Mouse (Mus musculus): ENCODE measurements around the gene Nubp1. TPM values are rescaled to one million over a fixed set of nuclear protein-coding genes. Genes with fewer than 3 reads are reported as not detected.

Gene Nubp1
- polyA plus RNA-seq, 1 experiment from 2014 or later: 49.0 TPM

DNA sequence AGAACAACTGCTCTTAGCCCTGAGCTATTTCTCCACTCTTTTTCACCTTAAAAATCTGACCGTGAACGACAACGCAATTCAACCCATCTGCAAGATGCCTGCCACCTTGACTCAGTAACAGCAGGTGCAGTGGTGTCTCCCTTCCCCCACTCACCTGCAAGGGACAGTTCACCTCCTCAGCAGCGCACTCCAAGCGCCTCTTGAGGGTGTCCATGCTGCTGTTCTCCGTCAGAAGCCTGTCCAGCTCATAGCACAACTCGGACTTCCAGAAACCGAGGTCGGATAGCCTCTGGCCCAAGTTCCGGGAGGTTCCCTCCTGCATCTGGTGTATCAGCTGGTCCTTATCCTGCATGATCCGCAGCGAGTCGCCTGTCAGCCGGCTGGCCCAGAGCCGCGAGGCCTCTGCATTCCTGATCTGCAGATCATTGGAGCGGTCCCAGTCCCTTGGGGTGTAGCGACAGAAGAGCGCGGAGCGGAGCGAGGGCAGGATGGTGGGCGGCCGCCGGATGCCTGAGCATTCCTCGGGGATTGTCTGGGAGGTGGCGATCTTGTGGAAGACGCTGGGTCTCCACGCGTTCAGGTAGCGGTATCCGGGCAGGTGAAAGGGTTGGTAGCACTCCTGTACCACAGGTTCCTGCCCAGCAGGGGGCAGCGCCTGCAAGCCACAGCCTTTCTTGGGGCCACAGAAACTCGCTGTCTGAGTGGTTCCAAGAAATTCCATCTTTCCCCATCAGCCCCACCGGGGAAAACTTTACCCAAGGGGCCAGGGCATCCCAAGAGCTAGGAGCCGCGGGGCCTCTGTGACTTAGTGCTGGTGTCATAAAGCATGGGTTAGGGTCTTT, 16.8 kb upstream of the Nubp1 start, which contains the start of gene Tekt5:
Gene Tekt5, minus strand, starts transcription at position 792 of the 842 bp plus-strand sequence.
- Histone ChIP-seq H3K36me3 (ENCODE audit: control insufficient read depth, insufficient read depth, low read length) (no peaks in the 10 kb centered on the region), H3K4me2 (ENCODE audit: low read length) (peak within 1 kb of the TSS; percentile 57), H3K4me3 (replicated peaks; ENCODE audit: low read depth, low read length) (peak within 1 kb of the TSS; percentile 34), H3K27ac (replicated peaks; ENCODE audit: low read depth, low read length) (no peak within 1 kb of the TSS), H3K4me1 (ENCODE audit: control insufficient read depth, insufficient read depth, low read length) (no peaks in the 10 kb centered on the region), H3K9me3 (ENCODE audit: control insufficient read depth, low read length) (no peaks in the 10 kb centered on the region), H3K9ac (replicated peaks; ENCODE audit: low read length) (no peak within 1 kb of the TSS; the same call in 1 of the 2 replicates), H3K27me3 (ENCODE audit: control insufficient read depth, insufficient read depth, low read length) (peaks cover 2% of the 10 kb centered on the region; the same call in 1 of the 2 replicates)
- DNase-seq (peak; percentile 69), ATAC-seq (ENCODE audit: low FRiP score, low TSS enrichment) (no peak)
- 9% methylated on average over 37 of the region's 37 CpGs for WGBS

DNA sequence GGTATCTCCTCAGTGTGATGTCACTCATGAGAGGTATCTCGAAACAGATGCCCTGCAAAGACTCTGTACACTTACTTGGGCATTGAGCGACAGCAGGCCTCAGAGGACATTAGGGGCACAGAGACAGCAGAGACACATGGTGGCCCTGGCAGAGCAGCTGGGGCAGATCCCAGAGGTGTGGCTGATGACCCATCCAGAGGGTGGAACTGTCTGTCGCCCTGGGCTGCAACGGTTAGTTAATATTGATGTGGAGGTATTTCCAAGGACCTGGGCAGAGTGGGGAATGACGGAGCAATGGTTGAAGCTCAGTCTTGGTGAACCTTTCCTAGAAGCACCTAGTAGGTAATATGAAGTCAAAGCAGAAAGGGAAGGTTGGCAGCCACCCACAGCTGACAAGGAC, 13.0 kb upstream of the Nubp1 start:
- Histone ChIP-seq H3K27ac (replicated peaks; ENCODE audit: low read depth, low read length) (no peak overlapping the region), H3K9me3 (ENCODE audit: control insufficient read depth, low read length) (no peaks in the 10 kb centered on the region), H3K4me2 (ENCODE audit: low read length) (no peak overlapping the region), H3K36me3 (ENCODE audit: control insufficient read depth, insufficient read depth, low read length) (no peaks in the 10 kb centered on the region), H3K9ac (replicated peaks; ENCODE audit: low read length) (no peak overlapping the region), H3K4me3 (replicated peaks; ENCODE audit: low read depth, low read length) (no peak overlapping the region), H3K4me1 (ENCODE audit: control insufficient read depth, insufficient read depth, low read length) (no peaks in the 10 kb centered on the region), H3K27me3 (ENCODE audit: control insufficient read depth, insufficient read depth, low read length) (peaks cover 2% of the 10 kb centered on the region; the same call in 1 of the 2 replicates)
- no peak for DNase-seq
- no peak for ATAC-seq (ENCODE audit: low FRiP score, low TSS enrichment)
- WGBS: 73% methylated on average over 5 of the region's 5 CpGs

DNA sequence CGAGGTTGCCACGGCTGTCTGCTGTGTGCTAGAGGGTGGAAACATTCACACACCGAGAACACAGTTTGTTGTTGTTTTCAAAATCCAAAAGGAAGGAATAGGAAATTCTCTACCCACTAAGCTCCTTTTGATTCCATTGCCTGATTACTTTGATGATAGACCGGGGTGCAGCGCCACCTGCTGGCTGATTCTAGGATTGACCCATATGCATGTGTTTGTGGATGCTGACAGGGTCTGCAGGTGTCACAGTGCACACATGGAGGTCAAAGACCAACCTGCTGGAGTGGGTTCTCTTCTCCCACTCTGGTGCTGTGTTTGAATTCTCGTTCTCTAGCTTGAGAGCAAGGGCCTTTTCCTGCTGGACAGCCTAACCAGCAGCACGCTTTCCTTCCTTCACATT, 12.6 kb upstream of the Nubp1 start:
- Histone ChIP-seq H3K36me3 (ENCODE audit: control insufficient read depth, insufficient read depth, low read length) (no peaks in the 10 kb centered on the region), H3K9ac (replicated peaks; ENCODE audit: low read length) (no peak overlapping the region), H3K4me1 (ENCODE audit: control insufficient read depth, insufficient read depth, low read length) (no peaks in the 10 kb centered on the region), H3K9me3 (ENCODE audit: control insufficient read depth, low read length) (no peaks in the 10 kb centered on the region), H3K27me3 (ENCODE audit: control insufficient read depth, insufficient read depth, low read length) (peaks cover 2% of the 10 kb centered on the region; the same call in 1 of the 2 replicates), H3K27ac (replicated peaks; ENCODE audit: low read depth, low read length) (no peak overlapping the region), H3K4me3 (replicated peaks; ENCODE audit: low read depth, low read length) (no peak overlapping the region), H3K4me2 (ENCODE audit: low read length) (no peak overlapping the region)
- DNase-seq: peak; percentile 90
- WGBS: 33% methylated on average over 7 of the region's 7 CpGs
- no peak for ATAC-seq (ENCODE audit: low FRiP score, low TSS enrichment)

DNA sequence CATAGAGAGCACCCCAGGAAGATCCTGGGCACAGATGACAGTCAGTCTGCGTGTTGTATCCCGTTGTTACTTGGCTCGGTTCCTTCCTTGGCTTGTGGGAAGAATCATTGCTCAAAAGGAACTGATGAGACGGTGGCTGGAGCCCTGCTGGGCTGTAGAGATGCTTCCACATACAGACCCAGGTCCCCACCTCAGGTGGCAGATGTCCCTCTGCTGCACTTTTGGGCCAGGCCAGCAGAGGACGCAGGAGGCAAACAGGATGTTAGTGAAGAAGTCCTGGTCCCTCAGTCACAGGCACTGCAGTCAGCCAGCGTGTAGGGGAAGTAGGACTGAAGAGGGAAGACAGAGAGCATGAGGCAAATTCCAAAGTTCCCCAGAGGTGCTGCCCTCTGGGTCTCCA, 4.2 kb downstream of the Nubp1 start:
- H3K9me3 ChIP-seq (ENCODE audit: control insufficient read depth, low read length): no peaks in the 10 kb centered on the region
- H3K27ac ChIP-seq (replicated peaks; ENCODE audit: low read depth, low read length): no peak overlapping the region
- DNase-seq: no peak
- no peak overlapping the region for H3K9ac ChIP-seq (replicated peaks; ENCODE audit: low read length)
- peaks cover 9% of the 10 kb centered on the region for H3K4me1 ChIP-seq (ENCODE audit: control insufficient read depth, insufficient read depth, low read length)
- no peak overlapping the region for H3K4me3 ChIP-seq (replicated peaks; ENCODE audit: low read depth, low read length)
- H3K36me3 ChIP-seq (ENCODE audit: control insufficient read depth, insufficient read depth, low read length): peaks cover 65% of the 10 kb centered on the region
- H3K4me2 ChIP-seq (ENCODE audit: low read length): no peak overlapping the region
- 79% methylated on average over 6 of the region's 6 CpGs for WGBS
- H3K27me3 ChIP-seq (ENCODE audit: control insufficient read depth, insufficient read depth, low read length): no peaks in the 10 kb centered on the region
- ATAC-seq (ENCODE audit: low FRiP score, low TSS enrichment): no peak

DNA sequence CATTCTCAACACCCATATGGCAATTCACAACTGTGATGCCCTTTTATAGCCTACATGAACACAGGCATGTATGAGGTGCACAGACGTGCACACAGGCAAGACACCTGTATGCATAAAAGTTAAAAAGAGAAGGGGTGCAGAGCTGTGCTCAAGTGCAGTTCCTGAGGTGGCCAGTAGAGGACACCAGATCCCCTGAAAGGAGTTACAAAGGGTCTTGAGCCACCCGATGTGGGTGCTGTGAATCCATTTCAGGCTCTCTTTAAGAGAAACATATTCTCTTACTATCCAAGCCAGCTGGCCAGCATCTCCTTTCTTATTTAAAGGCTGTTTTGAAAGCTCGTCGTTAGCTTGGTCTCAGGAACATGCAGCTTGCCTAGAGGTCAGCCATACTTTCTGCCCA, 5.1 kb downstream of the Nubp1 start:
- Histone ChIP-seq H3K36me3 (ENCODE audit: control insufficient read depth, insufficient read depth, low read length) (peaks cover 74% of the 10 kb centered on the region), H3K4me2 (ENCODE audit: low read length) (no peak overlapping the region), H3K4me1 (ENCODE audit: control insufficient read depth, insufficient read depth, low read length) (peaks cover 6% of the 10 kb centered on the region), H3K27ac (replicated peaks; ENCODE audit: low read depth, low read length) (no peak overlapping the region), H3K9ac (replicated peaks; ENCODE audit: low read length) (no peak overlapping the region), H3K9me3 (ENCODE audit: control insufficient read depth, low read length) (no peaks in the 10 kb centered on the region), H3K4me3 (replicated peaks; ENCODE audit: low read depth, low read length) (no peak overlapping the region), H3K27me3 (ENCODE audit: control insufficient read depth, insufficient read depth, low read length) (no peaks in the 10 kb centered on the region)
- 95% methylated on average over 4 of the region's 4 CpGs for WGBS
- no peak for DNase-seq
- no peak for ATAC-seq (ENCODE audit: low FRiP score, low TSS enrichment)

DNA sequence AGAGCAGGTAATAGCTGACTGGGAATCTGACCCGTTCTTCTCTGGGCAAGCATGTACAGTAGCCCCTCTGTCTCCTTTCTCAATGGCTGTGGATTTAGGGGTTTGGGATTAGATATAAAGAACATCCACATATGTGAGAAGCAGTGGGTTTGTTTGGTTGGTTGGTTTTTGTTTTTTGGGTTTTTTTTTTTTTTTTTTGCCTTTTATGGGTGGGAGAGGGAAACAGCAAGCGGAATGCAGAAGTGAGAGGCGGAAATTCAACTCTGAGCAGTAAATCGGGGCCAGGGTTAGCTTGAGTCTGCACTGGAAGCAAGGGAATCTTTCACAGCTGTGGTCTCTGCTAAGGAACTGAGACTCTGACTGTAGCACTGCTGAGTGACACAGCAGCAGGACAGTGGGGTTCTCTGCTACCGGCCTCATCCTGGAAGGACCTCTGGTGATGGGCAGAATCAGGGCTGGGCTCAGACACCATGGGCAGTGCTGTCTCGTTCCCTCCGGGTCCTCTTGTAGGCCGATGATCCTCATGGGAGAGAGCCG, 6.0 kb downstream of the Nubp1 start:
- no peak overlapping the region for H3K4me2 ChIP-seq (ENCODE audit: low read length)
- WGBS: 94% methylated on average over 9 of the region's 9 CpGs
- H3K9ac ChIP-seq (replicated peaks; ENCODE audit: low read length): no peak overlapping the region
- no peaks in the 10 kb centered on the region for H3K9me3 ChIP-seq (ENCODE audit: control insufficient read depth, low read length)
- ATAC-seq (ENCODE audit: low FRiP score, low TSS enrichment) (no peak), DNase-seq (no peak)
- H3K27me3 ChIP-seq (ENCODE audit: control insufficient read depth, insufficient read depth, low read length): no peaks in the 10 kb centered on the region
- peaks cover under 1% of the 10 kb centered on the region; the same call in 1 of the 2 replicates for H3K4me1 ChIP-seq (ENCODE audit: control insufficient read depth, insufficient read depth, low read length)
- no peak overlapping the region for H3K27ac ChIP-seq (replicated peaks; ENCODE audit: low read depth, low read length)
- no peak overlapping the region for H3K4me3 ChIP-seq (replicated peaks; ENCODE audit: low read depth, low read length)
- H3K36me3 ChIP-seq (ENCODE audit: control insufficient read depth, insufficient read depth, low read length): peaks cover 83% of the 10 kb centered on the region

DNA sequence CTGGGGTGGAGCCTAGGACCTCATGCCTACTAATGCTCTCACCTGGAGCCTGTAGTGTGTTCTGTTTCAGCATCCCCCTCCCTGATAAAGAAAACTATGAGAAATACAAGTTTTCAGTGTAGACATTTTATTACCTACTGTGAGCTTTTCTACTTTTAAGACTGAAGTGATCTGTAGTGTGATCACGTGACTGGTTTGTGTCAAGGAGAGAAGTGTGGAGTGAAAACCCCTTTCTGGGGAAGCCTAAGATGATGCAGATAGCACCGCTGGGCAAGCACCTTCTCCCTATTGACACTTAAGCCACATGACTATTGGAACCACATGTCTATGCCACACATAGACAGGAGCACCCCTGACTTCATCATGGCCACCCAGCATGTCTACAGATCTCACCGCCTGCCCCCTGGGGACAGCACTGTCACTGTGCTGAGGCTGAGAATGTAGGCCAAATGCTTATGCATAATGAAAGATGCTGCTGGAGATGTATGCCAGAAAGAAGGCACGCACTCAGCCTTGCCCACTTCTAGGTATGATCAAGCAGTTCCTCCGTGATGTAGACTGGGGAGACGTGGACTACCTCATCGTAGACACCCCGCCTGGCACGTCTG, 8.8 kb downstream of the Nubp1 start:
- ATAC-seq (ENCODE audit: low FRiP score, low TSS enrichment): no peak
- no peaks in the 10 kb centered on the region for H3K27me3 ChIP-seq (ENCODE audit: control insufficient read depth, insufficient read depth, low read length)
- peaks cover 93% of the 10 kb centered on the region for H3K36me3 ChIP-seq (ENCODE audit: control insufficient read depth, insufficient read depth, low read length)
- WGBS: 96% methylated on average over 9 of the region's 9 CpGs
- H3K4me1 ChIP-seq (ENCODE audit: control insufficient read depth, insufficient read depth, low read length): no peaks in the 10 kb centered on the region
- H3K4me2 ChIP-seq (ENCODE audit: low read length): no peak overlapping the region
- no peak overlapping the region for H3K27ac ChIP-seq (replicated peaks; ENCODE audit: low read depth, low read length)
- H3K9ac ChIP-seq (replicated peaks; ENCODE audit: low read length): no peak overlapping the region
- no peak overlapping the region for H3K4me3 ChIP-seq (replicated peaks; ENCODE audit: low read depth, low read length)
- DNase-seq: no peak
- H3K9me3 ChIP-seq (ENCODE audit: control insufficient read depth, low read length): no peaks in the 10 kb centered on the region

DNA sequence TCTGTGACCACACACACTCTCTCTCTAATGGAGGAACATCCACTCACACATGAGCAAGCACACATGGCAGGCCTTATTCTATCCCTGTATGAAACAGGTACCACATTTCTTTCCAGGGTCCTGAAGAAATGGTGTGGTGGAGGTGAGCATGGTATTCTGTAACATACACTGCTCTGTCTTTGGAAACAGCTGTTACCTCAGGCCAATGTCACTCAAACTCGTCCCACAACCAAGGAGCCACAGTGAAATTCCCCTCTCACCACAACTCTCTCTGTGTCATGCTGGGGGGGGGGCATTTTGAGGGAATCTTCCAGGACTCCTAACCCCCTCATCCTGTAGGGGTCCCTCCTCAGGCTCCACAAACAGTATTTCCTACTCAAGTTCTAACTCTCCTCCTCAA, 20.2 kb downstream of the Nubp1 start:
- no peak for DNase-seq
- Histone ChIP-seq H3K27me3 (ENCODE audit: control insufficient read depth, insufficient read depth, low read length) (no peaks in the 10 kb centered on the region), H3K36me3 (ENCODE audit: control insufficient read depth, insufficient read depth, low read length) (peaks cover 25% of the 10 kb centered on the region), H3K4me1 (ENCODE audit: control insufficient read depth, insufficient read depth, low read length) (no peaks in the 10 kb centered on the region), H3K27ac (replicated peaks; ENCODE audit: low read depth, low read length) (no peak overlapping the region), H3K9me3 (ENCODE audit: control insufficient read depth, low read length) (no peaks in the 10 kb centered on the region), H3K9ac (replicated peaks; ENCODE audit: low read length) (no peak overlapping the region), H3K4me2 (ENCODE audit: low read length) (no peak overlapping the region), H3K4me3 (replicated peaks; ENCODE audit: low read depth, low read length) (no peak overlapping the region)
- ATAC-seq (ENCODE audit: low FRiP score, low TSS enrichment): no peak
- 90% methylated on average over 1 of the region's 1 CpGs for WGBS

Data from midbrain, embryonic 14.5 days (tissue).